Mouse (Mus musculus) cerebellum, adult (tissue): Measurements from ENCODE around the gene Setdb1.

ENCODE experiments used
- ATAC-seq: cut with Nextera tagmentation; 2 replicates; pipeline ENCODE4 v1.9.2; 2017; ENCODE audit warnings: mild to moderate bottlenecking, moderate library complexity, mixed read lengths; ENCODE audit not compliant: insufficient number of reproducible peaks, low FRiP score, low TSS enrichment

The Setdb1 gene

GRCm38 (mm10) chr3:95294718-95295117, 62.3 kb downstream of the Setdb1 start:
- no peak for ATAC-seq

GRCm38 (mm10) chr3:95294316-95294715, 62.7 kb downstream of the Setdb1 start:
- ATAC-seq: no peak

GRCm38 (mm10) chr3:95293537-95293936, 63.5 kb downstream of the Setdb1 start:
- no peak for ATAC-seq

- ATAC-seq: no peak
Measured at GRCm38 (mm10) chr3:95292899-95293298, 64.1 kb downstream of the Setdb1 start.

GRCm38 (mm10) chr3:95291041-95291440, 66.0 kb downstream of the Setdb1 start:
- ATAC-seq: no peak

GRCm38 (mm10) chr3:95290156-95290555, 66.8 kb downstream of the Setdb1 start:
- ATAC-seq: no peak

- ATAC-seq: peak; percentile 83
Measured at GRCm38 (mm10) chr3:95289419-95289818, 67.6 kb downstream of the Setdb1 start.

- no peak for ATAC-seq
Measured at GRCm38 (mm10) chr3:95287541-95287940, 69.5 kb downstream of the Setdb1 start.

- ATAC-seq: no peak
Measured at GRCm38 (mm10) chr3:95286510-95286909, 70.5 kb downstream of the Setdb1 start.

GRCm38 (mm10) chr3:95286011-95286410, 71.0 kb downstream of the Setdb1 start:
- ATAC-seq: no peak

GRCm38 (mm10) chr3:95285390-95285789, 71.6 kb downstream of the Setdb1 start:
- ATAC-seq: no peak

GRCm38 (mm10) chr3:95284501-95285281, 72.3 kb downstream of the Setdb1 start:
- ATAC-seq: no peak

- ATAC-seq: no peak
Measured at GRCm38 (mm10) chr3:95284062-95284461, 72.9 kb downstream of the Setdb1 start.

- no peak for ATAC-seq
Measured at GRCm38 (mm10) chr3:95283589-95283941, 73.4 kb downstream of the Setdb1 start.

- peak; percentile 68; the same call in 1 of the 2 replicates for ATAC-seq
Measured at GRCm38 (mm10) chr3:95282865-95283588, 74.0 kb downstream of the Setdb1 start.

GRCm38 (mm10) chr3:95282381-95282864, 74.6 kb downstream of the Setdb1 start:
- no peak for ATAC-seq

GRCm38 (mm10) chr3:95281216-95282126, 75.5 kb downstream of the Setdb1 start, which contains the start of the genes Mindy1 and Prune1:
Mindy1 (plus strand) TSS chr3:95281345.
Prune1 (minus strand) TSS chr3:95282076.
- ATAC-seq: peak; percentile 70

GRCm38 (mm10) chr3:95280747-95281146, 76.3 kb downstream of the Setdb1 start:
- ATAC-seq: no peak

- no peak for ATAC-seq
Measured at GRCm38 (mm10) chr3:95277149-95277551, 79.9 kb downstream of the Setdb1 start.

- ATAC-seq: no peak
Measured at GRCm38 (mm10) chr3:95276428-95276934, 80.5 kb downstream of the Setdb1 start.
